Mouse (Mus musculus) intestine, embryonic 15.5 days (tissue): ENCODE data around the gene Arhgef28. TPM values are rescaled to one million over a fixed set of nuclear protein-coding genes. Genes with fewer than 3 reads are reported as not detected.

Experiments used
- ATAC-seq: fragments of 200-750 bp; cut with Nextera tagmentation; 2 replicates; pipeline ENCODE4 v1.8.0; 2017; ENCODE audit warnings: moderate TSS enrichment, moderate library complexity
- H3K27ac ChIP-seq: fragments of 300-500 bp; sonication (generic); 2 replicates; pipeline ENCODE4 v1.5.1; 2015; ENCODE audit warnings: mild to moderate bottlenecking, inconsistent platforms
- H3K27me3 ChIP-seq: fragments of 300-500 bp; sonication (generic); replicated peaks from 2 replicates; pipeline ENCODE4 v1.6.1; 2015; ENCODE audit warnings: inconsistent platforms
- H3K36me3 ChIP-seq: fragments of 300-500 bp; sonication (generic); 2 replicates; pipeline ENCODE4 v1.6.1; 2015; ENCODE audit warnings: inconsistent platforms
- H3K4me1 ChIP-seq: fragments of 300-500 bp; sonication (generic); replicated peaks from 2 replicates; pipeline ENCODE4 v1.6.1; 2015; ENCODE audit warnings: inconsistent platforms
- H3K4me2 ChIP-seq: fragments of 300-500 bp; sonication (generic); replicated peaks from 2 replicates; pipeline ENCODE4 v1.6.1; 2015; ENCODE audit warnings: mild to moderate bottlenecking, inconsistent platforms
- H3K4me3 ChIP-seq: fragments of 300-500 bp; sonication (generic); replicated peaks from 2 replicates; pipeline ENCODE4 v1.5.1; 2015; ENCODE audit warnings: inconsistent platforms
- H3K9ac ChIP-seq: fragments of 300-500 bp; sonication (generic); 2 replicates; pipeline ENCODE4 v1.6.1; 2015; ENCODE audit warnings: inconsistent platforms
- H3K9me3 ChIP-seq: fragments of 300-500 bp; sonication (generic); 2 replicates; pipeline ENCODE4 v1.6.1; 2016; ENCODE audit warnings: inconsistent platforms
- WGBS: fragments of 180-500 bp; shearing (Covaris S2); methylation state at CpG from one replicate; pipeline ENCODE4 v1.1.7; 2015; 5-methylcytosine and 5-hydroxymethylcytosine counted together
- polyA plus RNA-seq: library from polyadenylated mRNA; unstranded; fragments of >200 nt; fragmentation: Nextera tagmentation; extraction: Ambion mirVana; gene quantifications from 2 replicates; pipeline ENCODE4 v1.2.1, GENCODE M21; 2015

Gene Arhgef28
- polyA plus RNA-seq, 1 experiment from 2014 or later = 15.6 TPM

DNA sequence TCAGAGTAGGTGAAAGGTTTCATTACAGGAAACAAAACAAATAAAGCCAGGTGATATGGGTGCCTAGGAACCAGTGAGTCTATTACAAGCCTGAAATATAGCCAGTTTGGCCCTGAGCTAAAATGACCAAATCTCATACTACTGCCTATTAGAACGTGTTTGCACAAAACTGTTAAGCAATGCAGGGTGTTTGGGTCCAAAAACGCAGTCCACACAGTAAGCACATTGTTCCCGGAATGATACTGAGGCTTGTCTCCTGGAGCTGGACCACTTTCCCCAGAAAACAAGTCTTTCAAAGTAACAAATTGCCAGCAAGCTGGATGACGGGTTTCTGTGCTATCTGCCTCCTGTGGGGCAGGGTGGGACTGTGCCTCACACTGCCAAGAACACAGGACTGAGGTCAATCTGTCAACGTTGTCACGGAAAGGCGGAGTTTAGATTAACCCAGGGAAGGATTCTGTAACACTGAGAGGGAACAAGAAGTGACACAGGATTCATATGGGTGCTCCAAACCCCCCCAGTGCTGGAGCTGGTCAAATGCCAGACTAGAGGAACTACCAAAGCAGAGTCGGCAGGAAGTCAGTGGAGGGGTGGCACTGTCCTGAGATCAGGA is 352.8 kb downstream of the Arhgef28 start:
- Histone ChIP-seq H3K27ac (no peak overlapping the region), H3K9ac (no peak overlapping the region), H3K36me3 (no peaks in the 10 kb centered on the region), H3K4me3 (no peak overlapping the region), H3K4me2 (no peak overlapping the region), H3K27me3 (no peaks in the 10 kb centered on the region), H3K9me3 (no peaks in the 10 kb centered on the region), H3K4me1 (no peaks in the 10 kb centered on the region)
- WGBS = 45% methylated on average over 8 of the region's 8 CpGs
- ATAC-seq = peak; percentile 45; the same call in 1 of the 2 replicates

Other genes starting within 250 kb of the Arhgef28 start
- 34.0 and 35.7 TPM in 2 replicates for gene Utp15, start 56.6 kb upstream of the Arhgef28 start, polyA plus RNA-seq
- 22.2 and 22.5 TPM in 2 replicates for gene Ankra2, start 56.6 kb upstream of the Arhgef28 start, polyA plus RNA-seq
- gene Gm21976, start 73.4 kb upstream of the Arhgef28 start, polyA plus RNA-seq = not detected in 2 replicates
- 620 and 754 TPM in 2 replicates for gene Btf3, start 110.6 kb upstream of the Arhgef28 start, polyA plus RNA-seq
- gene Foxd1, start 147.8 kb upstream of the Arhgef28 start, polyA plus RNA-seq = 0.03 TPM in 1 of 2 replicates, not detected in the other